Comparison of ENCODE assay signal across 11 mouse cellular contexts in genomic region chr2:135029700-135030099, GRCm38 (mm10).
DNase-seq lines count a peak whose midpoint lies in the region; ATAC-seq lines count a peak whose summit lies in the region.
"Had no signal": no experiment of that assay in that cellular context is flagged by ENCODE, and none has a peak within 500 bp of the region (broad histone marks: within the 10 kb centered on the region; RNA-seq: fewer than 3 reads in every experiment).

No protein-coding gene starts in this region.

- ATAC-seq in cerebellum, adult (ENCODE audit: insufficient number of reproducible peaks, low FRiP score, low TSS enrichment): peak; percentile 45; the same call in 1 of the 2 replicates
- 0 out of 2 replicates have a peak, but pooled peaks have one; percentile 46 for ATAC-seq in hindbrain, embryonic 12.5 days (ENCODE audit: low FRiP score)
- no peak for ATAC-seq in megakaryocyte-erythroid progenitor cell, adult 5-6 weeks (replicated peaks; ENCODE audit: low FRiP score, low TSS enrichment, poor library complexity, severe bottlenecking)

- no peak overlapping the region for H3K9ac ChIP-seq in hindbrain, embryonic 12.5 days
- H3K9ac ChIP-seq: embryonic facial prominence, embryonic 15.5 days had no signal

- H3K4me2 ChIP-seq in hindbrain, embryonic 12.5 days (replicated peaks): peak overlapping the region; percentile 25
- H3K4me2 ChIP-seq: embryonic facial prominence, embryonic 15.5 days had no signal

- no peaks in the 10 kb centered on the region for H3K27me3 ChIP-seq in hindbrain, embryonic 12.5 days
- H3K27me3 ChIP-seq: embryonic facial prominence, embryonic 15.5 days had no signal

- H3K27ac ChIP-seq in hindbrain, embryonic 12.5 days: peak overlapping the region; percentile 48; the same call in 1 of the 2 replicates
- H3K27ac ChIP-seq: embryonic facial prominence, embryonic 15.5 days; kidney, postnatal 0 days had no signal

- no peak for DNase-seq in cerebellum, adult 11 months
- DNase-seq in layer of hippocampus, adult 9-11 months: peak; percentile 9
- no peak for DNase-seq in layer of hippocampus, postnatal 25 days (ENCODE audit: extremely low spot score in 1 of 2, low spot score in 1 of 2)
- DNase-seq in neural tube, embryonic 10.5 days (ENCODE audit: extremely low spot score, low spot score): peak; percentile 16
- DNase-seq in adrenal gland, postnatal 14 days: no peak
- DNase-seq: right cerebral cortex, postnatal 4 days had no signal

- peaks cover 12% of the 10 kb centered on the region; the same call in 1 of the 2 replicates for H3K4me1 ChIP-seq in hindbrain, embryonic 12.5 days

- H3K36me3 ChIP-seq in hindbrain, embryonic 12.5 days: no peaks in the 10 kb centered on the region
- H3K36me3 ChIP-seq: embryonic facial prominence, embryonic 15.5 days had no signal

- H3K9me3 ChIP-seq in hindbrain, embryonic 12.5 days (replicated peaks): no peaks in the 10 kb centered on the region
- H3K9me3 ChIP-seq: embryonic facial prominence, embryonic 15.5 days had no signal

- H3K4me3 ChIP-seq in hindbrain, embryonic 12.5 days: no peak overlapping the region
- H3K4me3 ChIP-seq: embryonic facial prominence, embryonic 15.5 days had no signal

- WGBS in hindbrain, embryonic 12.5 days: 31% methylated on average over 6 of the region's 6 CpGs

Comparison
In these comparisons a context has a peak if more than half of its experiments do, and no peak if none do; other contexts are left out.
1. DNase-seq: peak in layer of hippocampus, adult 9-11 months (single experiment) and neural tube, embryonic 10.5 days (single experiment); none in cerebellum, adult 11 months (single experiment), layer of hippocampus, postnatal 25 days (0 of 2) and adrenal gland, postnatal 14 days (single experiment).